Mouse (Mus musculus) lung, adult 2 months (tissue): Measurements from ENCODE around the gene Nsmce3. TPM values are rescaled to one million over a fixed set of nuclear protein-coding genes. Genes with fewer than 3 reads are reported as not detected.

Experiments
- DNase-seq: peaks from one replicate; pipeline ENCODE4 v3.0.0; 2022
- H3K4me1 ChIP-seq: fragments of 200-500 bp; 2 replicates; pipeline ENCODE4 v1.6.1; 2011; ENCODE audit warnings: low read length; ENCODE audit not compliant: control insufficient read depth, insufficient read depth
- H3K4me3 ChIP-seq: fragments of 200-500 bp; replicated peaks from 2 replicates; pipeline ENCODE3; 2011; ENCODE audit warnings: low read depth, mild to moderate bottlenecking, control low read depth, low read length; ENCODE audit errors: extremely low read depth
- CTCF ChIP-seq: fragments of 200-500 bp; IDR thresholded peaks from 2 replicates; pipeline ENCODE4 v1.5.1; 2011; ENCODE audit warnings: mild to moderate bottlenecking, low read length, control low read depth; ENCODE audit not compliant: insufficient read depth
- POLR2A ChIP-seq: fragments of 200-500 bp; IDR thresholded peaks from 2 replicates; pipeline ENCODE4 v1.6.1; 2011; ENCODE audit warnings: low read depth, mild to moderate bottlenecking, control low read depth, low read length, borderline replicate concordance; ENCODE audit errors: extremely low read depth
- WGBS: fragments of 180-500 bp; shearing (Covaris S2); methylation state at CpG from one replicate; pipeline ENCODE4 v1.1.7; 2018; 5-methylcytosine and 5-hydroxymethylcytosine counted together
- polyA plus RNA-seq: library from polyadenylated mRNA; depleted of rRNA; stranded (reverse); fragments of >200 nt; gene quantifications from 2 replicates; pipeline ENCODE4 v1.2.3, GENCODE M21; 2012; rRNA removed

Gene Nsmce3
- 3.8 and 4.8 TPM in 2 replicates for polyA plus RNA-seq

DNA sequence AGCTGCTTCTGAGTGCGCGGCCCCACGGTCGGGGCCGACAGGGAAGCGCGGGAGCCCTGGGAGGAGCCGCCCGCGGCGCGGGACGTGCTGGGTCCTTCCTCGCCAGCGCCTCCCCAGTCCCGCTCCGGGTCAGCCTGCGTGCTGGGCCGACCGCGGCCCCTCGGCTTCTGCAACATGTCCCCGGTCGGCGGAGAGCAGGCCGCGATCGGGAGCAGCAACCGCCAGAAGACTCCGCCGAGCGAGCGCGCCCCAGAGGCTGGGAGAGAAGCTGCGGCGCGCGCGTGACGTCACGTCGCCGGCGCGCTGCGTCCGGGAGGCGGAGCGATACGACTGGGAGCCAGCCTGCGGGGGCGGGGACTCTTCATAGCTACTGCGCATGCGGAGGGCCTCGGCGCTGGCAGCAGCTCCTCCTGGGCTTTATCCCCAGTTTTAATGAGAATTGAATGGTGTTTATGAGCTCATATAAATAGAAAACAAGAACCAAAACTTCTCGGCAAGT lies at the start of gene Nsmce3:
TSS of gene Nsmce3 (minus strand) at position 255 of the 499 bp plus-strand sequence.
- WGBS, result under 1% methylated on average over 57 of the region's 57 CpGs
- TF ChIP-seq POLR2A (peak; percentile 85), CTCF (no peak)
- Histone ChIP-seq H3K4me1 (peaks cover 6% of the 10 kb centered on the region; the same call in 1 of the 2 replicates), H3K4me3 (peak within 1 kb of the TSS; percentile 94)
- peak; percentile 94 for DNase-seq

DNA sequence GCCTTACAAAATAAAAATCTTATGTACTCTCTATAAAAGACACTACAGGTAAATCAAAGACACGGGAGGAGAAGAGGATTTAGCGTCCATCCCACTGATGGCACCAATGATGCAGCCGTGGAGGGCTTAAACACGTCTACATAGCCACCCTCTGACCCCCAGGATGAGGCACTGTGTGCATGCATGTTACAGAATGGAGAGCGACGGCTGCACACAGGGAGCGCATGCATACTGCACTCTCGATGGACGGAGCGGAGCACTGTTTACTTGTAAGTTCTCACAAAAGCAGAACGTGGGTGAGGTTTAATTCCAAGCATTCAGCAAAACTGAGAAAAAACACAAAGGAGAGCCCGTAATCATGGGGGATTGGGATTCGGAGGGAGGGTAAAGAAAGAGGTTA lies 48.4 kb upstream of the Nsmce3 start:
- no peaks in the 10 kb centered on the region for H3K4me1 ChIP-seq
- 82% methylated on average over 13 of the region's 13 CpGs for WGBS
- H3K4me3 ChIP-seq, result no peak overlapping the region
- TF ChIP-seq POLR2A (no peak), CTCF (no peak)
- no peak for DNase-seq

GRCm38 (mm10) chr7:64920735-64921134 lies 47.9 kb upstream of the Nsmce3 start:
- no peak overlapping the region for H3K4me3 ChIP-seq
- no peaks in the 10 kb centered on the region for H3K4me1 ChIP-seq
- DNase-seq, result no peak
- WGBS, result 72% methylated on average over 5 of the region's 5 CpGs
- no peak for TF ChIP-seq POLR2A
- TF ChIP-seq CTCF, result no peak

- TF ChIP-seq POLR2A, result no peak
- no peak for TF ChIP-seq CTCF
- WGBS, result 38% methylated on average over 7 of the region's 7 CpGs
- Histone ChIP-seq H3K4me3 (no peak overlapping the region), H3K4me1 (no peaks in the 10 kb centered on the region)
- no peak for DNase-seq
Observed at GRCm38 (mm10) chr7:64916654-64917053, 43.9 kb upstream of the Nsmce3 start.

DNA sequence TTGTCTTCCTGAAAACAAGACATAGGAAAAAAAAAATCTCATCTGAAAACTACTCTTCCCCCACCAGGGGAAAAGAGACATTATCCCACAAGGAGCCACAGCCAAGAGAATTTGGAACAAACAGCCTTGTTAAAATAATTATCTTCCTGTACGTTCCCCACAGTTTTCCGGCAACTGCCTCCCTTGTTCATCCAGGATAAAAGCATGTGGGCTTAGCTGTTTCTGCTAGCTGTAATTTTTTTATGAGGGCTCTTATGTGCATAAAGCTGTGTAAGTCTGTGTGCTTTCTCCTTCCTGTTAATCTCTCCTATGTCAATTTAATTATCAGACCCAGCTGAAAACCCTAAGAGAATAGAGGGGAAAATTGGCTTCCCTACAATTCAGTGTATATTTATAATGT lies 42.3 kb upstream of the Nsmce3 start:
- WGBS, result 53% methylated on average over 2 of the region's 2 CpGs
- Histone ChIP-seq H3K4me1 (no peaks in the 10 kb centered on the region), H3K4me3 (no peak overlapping the region)
- no peak for DNase-seq
- TF ChIP-seq POLR2A (no peak), CTCF (no peak)

DNA sequence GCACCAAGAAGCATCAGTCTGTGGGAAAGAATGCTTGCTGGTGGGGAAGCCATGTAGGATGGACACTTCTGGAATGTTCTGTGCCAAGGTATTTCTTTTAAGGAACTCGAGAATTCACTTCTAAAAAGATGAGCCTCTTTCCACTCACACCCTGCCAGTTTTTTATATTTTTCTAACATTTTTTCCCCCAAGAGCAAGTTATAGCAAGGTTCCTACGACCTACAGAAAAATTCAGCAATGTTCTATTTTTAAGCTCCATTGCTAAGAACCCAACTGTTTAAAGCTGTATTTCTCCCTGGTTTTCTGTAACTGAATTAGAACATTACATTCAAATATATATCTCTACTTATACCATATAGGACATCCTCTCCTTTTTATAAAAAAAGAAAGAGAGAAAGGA lies 39.1 kb upstream of the Nsmce3 start:
- DNase-seq, result no peak
- no peak for TF ChIP-seq POLR2A
- TF ChIP-seq CTCF, result no peak
- WGBS, result 59% methylated on average over 2 of the region's 2 CpGs
- H3K4me3 ChIP-seq, result no peak overlapping the region
- no peaks in the 10 kb centered on the region for H3K4me1 ChIP-seq

- WGBS, result 76% methylated on average over 2 of the region's 2 CpGs
- H3K4me3 ChIP-seq, result no peak overlapping the region
- DNase-seq, result no peak
- TF ChIP-seq CTCF (no peak), POLR2A (no peak)
- H3K4me1 ChIP-seq, result no peaks in the 10 kb centered on the region
Observed at GRCm38 (mm10) chr7:64910208-64910607, 37.4 kb upstream of the Nsmce3 start.

DNA sequence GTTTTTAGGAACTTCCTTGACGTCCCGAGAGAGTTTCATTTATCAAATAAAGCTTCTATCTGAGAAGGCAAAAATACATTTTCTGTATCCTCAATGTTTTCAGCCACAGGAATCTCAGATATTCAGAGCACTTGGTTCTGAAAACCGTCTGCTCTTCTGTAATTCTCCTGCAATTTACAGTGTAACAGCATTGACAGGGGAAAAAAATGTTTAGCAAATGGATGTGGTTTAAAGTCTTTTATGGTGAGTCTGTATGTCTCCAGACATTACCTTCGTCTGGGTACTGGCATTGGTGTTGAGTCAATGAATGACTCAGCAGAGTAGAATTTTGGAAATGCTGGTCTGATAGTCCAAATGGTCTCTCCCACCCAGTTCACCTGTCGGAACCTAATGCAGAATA lies 34.2 kb upstream of the Nsmce3 start:
- Histone ChIP-seq H3K4me1 (no peaks in the 10 kb centered on the region), H3K4me3 (no peak overlapping the region)
- TF ChIP-seq POLR2A, result no peak
- no peak for TF ChIP-seq CTCF
- 67% methylated on average over 5 of the region's 5 CpGs for WGBS
- DNase-seq, result no peak

GRCm38 (mm10) chr7:64905506-64905905 lies 32.7 kb upstream of the Nsmce3 start:
- Histone ChIP-seq H3K4me3 (no peak overlapping the region), H3K4me1 (no peaks in the 10 kb centered on the region)
- 80% methylated on average over 3 of the region's 3 CpGs for WGBS
- TF ChIP-seq POLR2A (no peak), CTCF (no peak)
- DNase-seq, result no peak

DNA sequence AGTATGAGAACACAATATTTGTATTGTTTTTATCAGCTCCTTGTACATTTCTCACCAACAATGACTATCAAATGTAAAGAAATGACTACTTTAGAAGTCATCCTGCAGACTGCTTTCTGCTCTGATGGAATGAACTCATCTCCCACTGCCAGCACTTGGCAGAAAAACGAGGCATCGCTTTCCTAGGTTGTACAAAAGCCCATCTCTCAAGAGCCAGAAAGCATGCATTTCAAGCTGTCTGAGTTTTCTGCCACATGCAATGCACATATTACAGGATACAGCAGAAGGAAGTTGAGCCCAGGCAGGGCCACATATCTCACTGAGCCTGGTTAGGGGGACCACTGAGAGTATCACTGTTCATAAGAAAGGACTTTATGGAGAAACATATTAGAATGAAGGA lies 27.5 kb upstream of the Nsmce3 start:
- DNase-seq, result no peak
- 76% methylated on average over 2 of the region's 2 CpGs for WGBS
- no peak overlapping the region for H3K4me3 ChIP-seq
- H3K4me1 ChIP-seq, result no peaks in the 10 kb centered on the region
- TF ChIP-seq POLR2A, result no peak

GRCm38 (mm10) chr7:64896587-64896986 lies 23.8 kb upstream of the Nsmce3 start:
- TF ChIP-seq POLR2A (no peak), CTCF (no peak)
- 68% methylated on average over 6 of the region's 6 CpGs for WGBS
- no peaks in the 10 kb centered on the region for H3K4me1 ChIP-seq
- DNase-seq, result no peak
- H3K4me3 ChIP-seq, result no peak overlapping the region
